Mouse (Mus musculus): Measurements from ENCODE around the gene Tiparp. TPM values are rescaled to one million over a fixed set of nuclear protein-coding genes. Genes with fewer than 3 reads are reported as not detected.

Tiparp gene
- total RNA-seq, 2 experiments from 2014 or later: 33.7 to 36.6 TPM

DNA sequence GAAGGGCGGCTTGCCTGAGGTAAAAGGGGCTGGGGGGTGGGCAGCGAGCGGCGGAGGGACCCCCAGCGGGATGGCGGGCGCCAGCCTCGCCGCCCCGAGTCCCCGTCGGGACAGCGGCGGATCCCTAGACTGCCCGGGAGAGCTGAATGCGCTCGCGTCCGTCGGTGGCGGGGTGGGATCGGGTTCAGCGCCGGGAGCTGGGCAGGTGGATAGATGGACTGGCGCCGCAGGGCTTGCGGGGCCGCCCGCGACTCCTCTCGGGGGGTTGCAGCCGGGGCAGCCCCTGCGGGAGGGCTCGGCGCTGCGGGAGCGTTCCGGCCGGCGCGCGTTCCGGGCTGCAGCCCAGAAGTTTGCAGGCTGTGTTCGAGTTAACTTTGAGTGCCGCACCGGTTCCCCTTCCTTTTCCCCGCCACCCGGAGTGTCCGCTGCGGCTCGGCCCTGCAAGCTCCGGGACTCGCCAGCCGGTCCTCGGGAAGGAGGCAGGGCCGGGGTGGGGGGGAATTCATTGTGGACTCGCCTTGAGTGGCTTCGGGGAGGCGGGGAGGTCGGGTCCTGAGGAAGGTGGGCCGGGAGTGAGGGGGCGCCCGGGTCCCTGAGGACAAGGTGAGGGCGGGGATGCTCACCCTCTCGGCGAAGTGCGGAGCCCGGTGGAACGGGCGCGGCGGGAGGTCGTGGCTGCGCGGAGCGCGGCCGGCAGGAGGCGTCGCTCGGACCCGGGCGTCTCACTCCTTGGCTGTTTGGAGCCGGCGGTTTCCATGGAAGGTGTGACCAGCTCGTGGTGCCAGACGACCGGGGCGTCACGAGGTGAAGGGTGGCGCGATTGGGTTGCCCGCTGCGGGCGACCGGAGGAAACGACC, 632 bp downstream of the Tiparp start:
- DNase-seq: peak; percentile 76

GRCm38 (mm10) chr3:65529471-65530215, 1.4 kb downstream of the Tiparp start:
- DNase-seq: peak; percentile 72

- no peak for DNase-seq
Measured at GRCm38 (mm10) chr3:65533014-65533413, 4.8 kb downstream of the Tiparp start.

DNA sequence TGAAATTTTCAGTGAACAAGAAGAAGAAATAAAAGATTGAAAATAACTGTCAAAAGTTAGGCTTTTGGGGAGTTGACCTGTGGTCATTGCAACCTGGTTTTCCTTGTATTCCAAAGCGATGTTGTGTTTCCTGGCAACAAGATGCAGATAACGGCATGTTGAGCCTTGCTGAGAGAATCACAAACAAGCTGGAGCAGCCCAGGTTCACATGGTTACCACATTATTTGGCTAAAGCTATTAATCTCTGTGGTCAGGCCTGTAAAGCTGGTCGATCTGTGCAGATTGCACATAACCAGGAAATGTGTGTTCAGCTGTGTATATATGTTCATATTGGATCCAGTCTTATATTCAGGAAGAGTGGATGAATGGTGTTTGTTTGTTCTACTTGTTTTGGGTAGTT, 5.4 kb downstream of the Tiparp start:
- DNase-seq: no peak

- no peak for DNase-seq
Measured at GRCm38 (mm10) chr3:65534488-65534887, 6.3 kb downstream of the Tiparp start.

- DNase-seq: no peak
Measured at GRCm38 (mm10) chr3:65535087-65535761, 7.0 kb downstream of the Tiparp start.

DNA sequence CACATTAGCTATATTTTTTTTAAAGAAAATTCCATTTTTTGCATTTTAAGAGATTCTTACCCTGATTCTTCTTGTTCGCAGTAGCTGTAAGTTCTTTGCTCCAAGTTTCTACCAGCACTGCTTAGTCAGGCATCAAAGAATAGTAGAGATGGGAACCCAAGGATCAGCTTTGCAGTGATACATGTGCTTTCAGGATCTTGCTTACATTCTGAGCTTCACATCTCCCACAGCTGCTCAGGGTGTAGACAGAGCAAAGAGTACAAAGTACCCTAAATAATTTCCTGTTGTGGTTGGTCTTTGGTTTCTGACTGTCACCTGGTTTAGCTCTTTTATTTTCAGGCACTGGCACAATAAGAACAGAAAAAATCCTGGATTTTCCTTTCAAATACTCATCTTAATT, 9.1 kb downstream of the Tiparp start:
- DNase-seq: no peak

DNA sequence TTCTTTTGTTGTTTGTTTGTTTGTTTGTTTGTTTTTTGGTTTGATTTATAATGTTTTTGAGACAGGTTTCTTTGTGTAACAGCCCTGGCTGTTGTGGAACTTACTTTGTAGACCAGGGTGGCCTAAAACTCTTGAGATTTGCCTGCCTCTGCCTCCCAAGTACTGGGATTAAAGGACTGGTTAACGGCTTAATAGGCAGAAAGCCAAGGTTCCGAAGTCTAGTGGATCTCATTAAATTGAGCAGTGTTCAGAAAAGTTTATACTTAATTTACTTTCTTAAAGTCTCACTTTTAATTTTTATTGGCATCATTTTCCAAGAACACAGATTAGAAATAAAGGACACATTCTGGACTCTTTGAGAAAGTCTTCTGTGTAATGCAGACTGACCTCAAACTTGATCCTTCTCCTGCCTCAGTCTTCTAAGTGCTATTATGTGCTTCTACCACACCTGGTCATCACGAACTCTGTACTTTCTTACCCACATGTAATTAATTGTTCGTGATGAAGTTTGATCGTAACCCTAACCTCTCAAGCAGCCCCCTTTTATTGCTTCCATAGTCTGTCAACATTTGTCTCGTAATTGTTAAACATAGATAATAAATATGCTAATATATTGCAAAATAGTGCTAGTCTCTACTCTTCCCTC, 12.8 kb downstream of the Tiparp start:
- DNase-seq: no peak

DNA sequence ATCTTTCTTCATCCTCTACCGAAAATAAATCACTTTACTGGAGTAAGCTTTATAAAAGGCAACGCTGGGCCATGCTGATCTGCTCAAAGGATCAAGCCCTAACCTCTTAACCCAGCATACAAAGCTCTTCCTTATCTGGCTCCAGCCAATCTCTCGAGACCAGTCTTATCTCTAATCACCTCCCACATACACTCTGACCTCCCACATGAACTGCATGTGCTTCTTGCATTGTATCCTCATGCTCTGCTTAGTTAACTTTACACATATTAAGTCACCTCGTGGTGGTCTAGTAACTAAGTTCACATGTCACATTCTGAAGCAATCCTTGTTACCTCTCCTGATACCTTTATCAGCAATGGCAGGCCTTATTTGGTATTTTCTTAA, 13.3 kb downstream of the Tiparp start:
- no peak for DNase-seq

- no peak for DNase-seq
Measured at GRCm38 (mm10) chr3:65549785-65550184, 21.6 kb downstream of the Tiparp start.

- no peak for DNase-seq
Measured at GRCm38 (mm10) chr3:65551065-65551464, 22.9 kb downstream of the Tiparp start.

DNA sequence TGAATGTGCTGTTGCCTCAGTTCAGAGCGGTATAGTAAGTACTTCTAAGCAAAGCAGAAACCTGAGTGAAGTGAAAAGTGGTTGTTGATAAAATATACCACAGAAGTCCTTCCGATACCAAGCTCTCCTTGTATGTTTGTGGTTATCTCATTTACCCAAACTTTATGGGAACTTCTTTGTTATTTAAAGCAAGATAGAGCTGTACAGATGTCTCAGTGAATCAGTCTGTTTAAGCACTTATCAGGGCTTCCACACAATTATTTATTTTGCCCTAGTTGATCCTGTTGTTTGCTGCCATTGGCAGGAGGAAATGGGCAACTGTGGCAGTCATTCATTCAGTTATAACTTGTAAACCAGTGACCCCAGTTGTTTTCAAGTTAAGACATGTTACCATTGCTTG, 26.4 kb downstream of the Tiparp start:
- DNase-seq: no peak

- no peak for DNase-seq
Measured at GRCm38 (mm10) chr3:65558679-65559078, 30.5 kb downstream of the Tiparp start.

- DNase-seq: no peak
Measured at GRCm38 (mm10) chr3:65562212-65562611, 34.0 kb downstream of the Tiparp start.

DNA sequence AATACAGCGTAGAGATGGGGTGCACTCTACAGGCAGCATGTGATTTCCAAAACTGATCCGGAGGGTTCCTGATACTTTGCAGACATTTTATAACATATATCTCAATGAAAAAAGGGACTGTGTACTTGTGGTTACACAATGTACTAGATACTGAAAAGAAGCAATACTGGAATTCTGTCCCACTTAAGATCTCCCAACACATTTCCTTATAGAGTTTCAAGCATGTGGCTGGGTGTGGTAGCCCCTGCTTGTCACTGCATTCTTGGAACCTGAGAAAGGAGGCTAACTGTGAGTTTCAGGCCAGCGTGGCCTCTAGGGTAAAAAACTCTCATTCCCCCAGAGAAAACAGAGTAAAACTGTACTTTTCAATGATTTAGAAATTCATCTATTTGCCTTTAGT, 34.5 kb downstream of the Tiparp start:
- DNase-seq: no peak

DNA sequence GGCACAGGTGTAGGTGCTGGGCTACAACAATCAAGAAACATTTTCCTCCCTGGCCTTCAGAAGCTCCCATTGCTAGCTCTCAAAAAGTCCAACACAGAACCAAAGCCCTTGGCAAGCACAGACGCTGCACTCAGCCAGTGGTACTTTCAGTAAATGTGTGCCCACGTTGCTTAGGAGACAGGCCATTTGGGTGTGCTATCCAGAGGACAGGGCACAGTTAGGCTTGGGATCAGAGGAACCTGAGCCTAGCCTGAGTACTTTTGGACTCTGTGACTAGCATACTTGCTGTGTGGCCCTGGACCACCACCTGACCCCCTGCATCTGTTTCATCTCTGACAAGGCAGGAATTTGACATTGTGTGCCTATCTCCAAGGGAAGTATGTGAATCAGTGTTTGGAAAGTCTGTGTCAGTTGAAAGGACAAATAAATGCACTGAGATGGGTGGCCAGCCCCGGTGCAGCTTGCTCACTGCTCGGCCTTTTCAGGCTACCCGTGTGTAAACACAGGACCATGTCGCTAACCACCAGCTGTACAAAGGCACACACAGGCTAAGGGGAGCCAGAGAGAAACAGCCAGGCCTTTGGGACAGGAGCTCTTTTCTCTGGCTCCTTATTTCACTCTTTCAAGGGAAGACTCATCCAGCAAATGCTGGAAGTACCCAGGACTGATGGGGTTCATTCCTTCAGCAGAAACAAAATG, 35.9 kb downstream of the Tiparp start:
- DNase-seq: no peak

- no peak for DNase-seq
Measured at GRCm38 (mm10) chr3:65565632-65566300, 37.6 kb downstream of the Tiparp start.

DNA sequence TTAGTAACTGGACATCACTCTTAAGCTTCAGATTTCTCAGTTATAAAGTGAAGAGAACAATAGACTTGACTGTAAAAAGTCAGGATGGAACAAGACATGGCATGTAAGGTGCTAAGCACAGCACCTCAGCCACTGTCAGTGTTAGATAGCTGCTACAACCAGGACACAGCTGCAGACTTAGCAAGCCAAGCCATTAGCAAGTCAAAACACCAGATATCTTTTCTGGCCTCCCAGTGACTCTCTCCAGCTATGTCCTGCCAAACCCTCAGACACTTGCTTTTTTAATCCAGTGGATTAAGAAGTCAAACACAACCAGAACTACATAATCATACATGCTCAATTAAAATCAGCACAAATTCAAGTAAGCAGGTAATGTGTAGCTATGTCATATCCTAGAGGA, 41.7 kb downstream of the Tiparp start:
- no peak for DNase-seq

DNA sequence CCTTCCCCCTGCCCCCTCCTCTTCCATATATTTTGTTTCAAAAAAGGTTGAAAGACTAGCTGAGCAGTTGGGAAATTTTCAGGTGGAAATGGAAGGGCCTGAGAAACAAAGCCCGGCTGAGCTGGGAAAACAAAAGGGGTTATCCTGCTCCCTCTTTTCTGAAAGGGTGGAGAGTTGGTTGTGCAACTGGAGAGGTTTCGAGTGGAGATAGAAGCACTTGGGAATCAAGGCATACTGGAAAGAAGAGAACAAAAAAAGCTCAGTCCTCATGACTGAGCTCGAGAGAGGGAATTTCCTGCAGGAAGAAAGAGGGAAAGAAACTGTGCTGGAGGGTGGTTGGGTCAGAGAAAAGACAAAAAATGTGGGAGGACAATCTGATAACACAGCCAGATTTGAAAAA, 45.3 kb downstream of the Tiparp start:
- DNase-seq: no peak

GRCm38 (mm10) chr3:65577602-65578001, 49.4 kb downstream of the Tiparp start:
- DNase-seq: no peak

GRCm38 (mm10) chr3:65579260-65579921, 51.2 kb downstream of the Tiparp start:
- no peak for DNase-seq
